Mouse (Mus musculus): ENCODE data around the gene Muc13. TPM values are rescaled to one million over a fixed set of nuclear protein-coding genes. Genes with fewer than 3 reads are reported as not detected.

The Muc13 gene
- polyA plus RNA-seq, 1 experiment, result 2.6 TPM

DNA sequence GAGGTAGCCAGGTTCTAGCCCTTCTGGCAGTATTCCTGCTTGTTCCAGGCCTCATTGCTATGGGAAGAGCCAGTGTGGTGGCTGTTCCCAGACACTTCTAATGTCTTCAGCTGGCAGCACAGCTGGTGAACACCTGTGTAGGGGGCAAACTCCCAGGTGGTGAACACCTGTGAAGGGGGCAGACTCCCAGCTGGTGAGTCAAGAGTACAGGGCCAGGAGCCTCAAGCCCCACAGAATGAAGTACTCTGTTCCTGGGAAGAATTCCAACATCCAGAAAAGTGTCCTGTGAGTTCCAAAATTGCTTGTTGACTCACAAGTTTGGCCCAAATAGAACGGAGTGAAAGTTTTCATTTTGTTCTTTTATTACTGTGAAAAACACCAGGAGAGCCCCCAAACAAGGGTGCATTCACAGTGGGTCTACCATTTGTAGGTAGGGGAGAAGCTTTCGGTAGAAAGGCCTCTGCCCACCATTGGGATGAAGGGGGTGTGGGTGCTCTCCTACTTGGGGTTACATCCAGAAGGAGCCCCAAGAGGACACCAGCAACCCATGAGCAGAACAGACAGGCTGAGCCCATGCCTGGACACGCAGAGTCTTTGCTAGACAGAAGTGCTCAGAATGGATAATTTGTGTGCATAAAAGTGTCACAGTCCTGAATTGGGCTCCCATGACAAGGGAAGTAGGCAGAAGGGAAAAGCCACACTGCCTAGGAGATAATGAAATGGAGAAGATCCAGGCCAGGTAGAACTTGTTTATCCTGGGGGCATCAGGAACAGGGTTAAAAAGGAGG, 25.2 kb upstream of the Muc13 start:
- WGBS, result 90% methylated on average over 3 of the region's 3 CpGs
- H3K4me3 ChIP-seq (ENCODE audit: extremely low read depth, insufficient read depth, insufficient read length), result no peak overlapping the region
- no peaks in the 10 kb centered on the region for H3K27me3 ChIP-seq (ENCODE audit: control insufficient read depth, insufficient read depth, low read length)
- H3K36me3 ChIP-seq (ENCODE audit: control insufficient read depth, insufficient read depth, low read length), result peaks cover 6% of the 10 kb centered on the region
- no peak for DNase-seq (ENCODE audit: low read depth in 1 of 2, low spot score in 2 of 2)
- peaks cover 13% of the 10 kb centered on the region; the same call in 1 of the 2 replicates for H3K4me1 ChIP-seq (ENCODE audit: control insufficient read depth, insufficient read depth, insufficient read length)
- TF ChIP-seq POLR2A (IDR thresholded peaks at IDR 0.05; ENCODE audit: low read depth, low read length) (no peak), CTCF (IDR thresholded peaks at IDR 0.05; ENCODE audit: extremely low read depth, insufficient read depth, insufficient read length, insufficient replicate concordance) (no peak)
- H3K27ac ChIP-seq (ENCODE audit: insufficient read depth, low read length), result no peak overlapping the region

DNA sequence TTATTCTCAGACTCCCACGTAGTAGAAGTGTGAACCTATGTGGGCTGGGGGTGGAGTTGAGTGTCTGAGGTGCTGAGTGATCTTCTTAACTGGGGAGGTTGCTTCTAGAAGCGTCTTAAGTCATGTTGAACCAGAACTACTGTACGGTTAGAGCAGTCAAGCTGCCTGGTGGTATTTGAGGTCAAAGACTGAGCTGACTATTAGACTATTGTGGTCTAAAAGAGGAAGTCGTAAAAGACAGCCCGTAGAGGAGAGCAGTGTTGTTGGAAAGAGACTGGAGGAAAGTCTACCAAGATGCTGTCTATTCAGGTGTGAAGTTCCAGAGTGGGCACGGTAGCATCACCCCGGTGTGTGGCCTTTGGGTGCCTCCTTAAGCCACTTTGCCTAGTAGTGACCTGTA, 24.0 kb upstream of the Muc13 start:
- Histone ChIP-seq H3K4me1 (ENCODE audit: control insufficient read depth, insufficient read depth, insufficient read length) (peaks cover 13% of the 10 kb centered on the region; the same call in 1 of the 2 replicates), H3K27me3 (ENCODE audit: control insufficient read depth, insufficient read depth, low read length) (no peaks in the 10 kb centered on the region), H3K4me3 (ENCODE audit: extremely low read depth, insufficient read depth, insufficient read length) (no peak overlapping the region), H3K36me3 (ENCODE audit: control insufficient read depth, insufficient read depth, low read length) (peaks cover 4% of the 10 kb centered on the region), H3K27ac (ENCODE audit: insufficient read depth, low read length) (peak overlapping the region; percentile 48; the same call in 1 of the 2 replicates)
- no peak for TF ChIP-seq CTCF (IDR thresholded peaks at IDR 0.05; ENCODE audit: extremely low read depth, insufficient read depth, insufficient read length, insufficient replicate concordance)
- TF ChIP-seq POLR2A (IDR thresholded peaks at IDR 0.05; ENCODE audit: low read depth, low read length), result no peak
- WGBS, result 6% methylated on average over 7 of the region's 7 CpGs
- peak; percentile 16 to 64 for DNase-seq (ENCODE audit: low read depth in 1 of 2, low spot score in 2 of 2)

DNA sequence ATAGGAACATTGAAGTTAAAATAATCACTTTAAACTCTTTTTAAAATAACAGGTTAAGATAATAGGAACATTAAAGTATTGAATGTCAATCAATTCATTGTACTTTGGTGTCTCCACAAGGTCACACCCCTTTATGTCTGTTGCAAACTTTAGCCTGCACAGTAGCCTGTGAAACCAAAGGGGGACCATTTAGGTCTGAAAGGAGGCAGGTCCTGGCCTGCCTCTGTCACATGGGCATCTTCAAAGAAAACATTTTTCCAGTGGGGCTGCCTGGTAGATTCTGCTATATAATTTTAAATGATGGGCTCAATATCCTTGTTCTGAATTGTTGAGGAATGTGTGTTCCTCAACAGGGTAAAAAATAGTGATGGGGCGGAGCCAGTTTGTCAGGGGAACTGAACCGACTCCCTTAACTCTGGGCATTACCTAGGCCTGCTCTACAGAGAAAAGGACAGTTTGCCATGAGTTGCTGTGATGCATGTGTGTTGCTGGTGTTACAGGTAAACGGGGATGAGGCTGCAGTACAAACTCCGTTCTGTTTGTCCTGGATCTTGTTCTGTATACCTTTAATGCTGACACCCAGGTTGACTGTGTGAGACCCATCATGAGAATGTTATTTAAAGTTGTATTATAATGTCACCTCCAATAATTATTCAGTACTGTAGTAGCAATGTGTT, 22.9 kb upstream of the Muc13 start:
- peaks cover 4% of the 10 kb centered on the region for H3K36me3 ChIP-seq (ENCODE audit: control insufficient read depth, insufficient read depth, low read length)
- H3K27me3 ChIP-seq (ENCODE audit: control insufficient read depth, insufficient read depth, low read length), result no peaks in the 10 kb centered on the region
- no peak for DNase-seq (ENCODE audit: low read depth in 1 of 2, low spot score in 2 of 2)
- H3K27ac ChIP-seq (ENCODE audit: insufficient read depth, low read length), result no peak overlapping the region
- TF ChIP-seq CTCF (IDR thresholded peaks at IDR 0.05; ENCODE audit: extremely low read depth, insufficient read depth, insufficient read length, insufficient replicate concordance), result no peak
- no peak for TF ChIP-seq POLR2A (IDR thresholded peaks at IDR 0.05; ENCODE audit: low read depth, low read length)
- H3K4me1 ChIP-seq (ENCODE audit: control insufficient read depth, insufficient read depth, insufficient read length), result peaks cover 13% of the 10 kb centered on the region; the same call in 1 of the 2 replicates
- 91% methylated on average over 4 of the region's 4 CpGs for WGBS
- no peak overlapping the region for H3K4me3 ChIP-seq (ENCODE audit: extremely low read depth, insufficient read depth, insufficient read length)

DNA sequence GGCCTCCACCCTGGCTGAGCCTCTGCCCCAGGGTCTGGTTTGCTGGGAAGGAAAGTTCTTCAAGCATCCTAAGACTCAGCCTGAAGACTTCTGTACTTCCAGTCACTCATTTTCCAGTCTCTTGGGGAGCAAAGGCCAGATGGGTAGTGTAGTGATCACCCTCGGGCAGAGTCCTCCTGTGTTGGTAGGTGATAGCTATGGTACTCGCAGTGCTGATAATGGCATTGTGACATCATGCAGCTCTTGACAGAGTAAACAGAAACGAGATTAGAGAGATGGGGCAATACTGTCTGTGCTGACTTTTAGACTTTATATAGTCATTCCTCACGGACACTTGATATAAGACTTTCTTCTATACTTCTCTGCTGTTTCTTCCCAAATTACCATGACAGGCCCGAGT, 21.0 kb upstream of the Muc13 start:
- H3K36me3 ChIP-seq (ENCODE audit: control insufficient read depth, insufficient read depth, low read length), result no peaks in the 10 kb centered on the region
- TF ChIP-seq CTCF (IDR thresholded peaks at IDR 0.05; ENCODE audit: extremely low read depth, insufficient read depth, insufficient read length, insufficient replicate concordance), result no peak
- no peak for TF ChIP-seq POLR2A (IDR thresholded peaks at IDR 0.05; ENCODE audit: low read depth, low read length)
- H3K4me3 ChIP-seq (ENCODE audit: extremely low read depth, insufficient read depth, insufficient read length), result no peak overlapping the region
- no peak for DNase-seq (ENCODE audit: low read depth in 1 of 2, low spot score in 2 of 2)
- H3K27me3 ChIP-seq (ENCODE audit: control insufficient read depth, insufficient read depth, low read length), result no peaks in the 10 kb centered on the region
- peaks cover 13% of the 10 kb centered on the region; the same call in 1 of the 2 replicates for H3K4me1 ChIP-seq (ENCODE audit: control insufficient read depth, insufficient read depth, insufficient read length)
- WGBS, result 81% methylated on average over 5 of the region's 5 CpGs
- H3K27ac ChIP-seq (ENCODE audit: insufficient read depth, low read length), result no peak overlapping the region

DNA sequence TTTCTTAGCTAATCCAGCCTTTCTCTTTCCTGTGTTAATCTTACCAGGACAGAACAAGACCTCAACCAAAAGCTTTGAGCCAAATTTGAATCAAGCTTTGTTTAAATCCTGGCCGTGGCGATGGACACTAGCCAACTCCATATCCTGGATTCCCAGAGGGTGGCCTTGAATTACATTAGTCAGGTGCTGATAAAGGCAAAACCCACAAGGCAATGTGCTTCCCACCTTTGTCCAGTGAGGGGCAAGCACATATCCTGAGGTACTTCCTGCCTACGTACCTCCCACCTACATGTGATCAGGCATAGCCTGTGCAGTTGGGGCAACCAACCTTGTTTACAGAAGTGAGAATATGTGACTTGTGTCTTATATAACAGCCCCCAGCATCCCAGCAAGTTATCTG, 18.9 kb upstream of the Muc13 start:
- Histone ChIP-seq H3K4me1 (ENCODE audit: control insufficient read depth, insufficient read depth, insufficient read length) (peaks cover 2% of the 10 kb centered on the region; the same call in 1 of the 2 replicates), H3K27me3 (ENCODE audit: control insufficient read depth, insufficient read depth, low read length) (no peaks in the 10 kb centered on the region), H3K4me3 (ENCODE audit: extremely low read depth, insufficient read depth, insufficient read length) (no peak overlapping the region), H3K36me3 (ENCODE audit: control insufficient read depth, insufficient read depth, low read length) (no peaks in the 10 kb centered on the region), H3K27ac (ENCODE audit: insufficient read depth, low read length) (no peak overlapping the region)
- TF ChIP-seq POLR2A (IDR thresholded peaks at IDR 0.05; ENCODE audit: low read depth, low read length) (no peak), CTCF (IDR thresholded peaks at IDR 0.05; ENCODE audit: extremely low read depth, insufficient read depth, insufficient read length, insufficient replicate concordance) (no peak)
- no peak for DNase-seq (ENCODE audit: low read depth in 1 of 2, low spot score in 2 of 2)
- 80% methylated on average over 3 of the region's 3 CpGs for WGBS

DNA sequence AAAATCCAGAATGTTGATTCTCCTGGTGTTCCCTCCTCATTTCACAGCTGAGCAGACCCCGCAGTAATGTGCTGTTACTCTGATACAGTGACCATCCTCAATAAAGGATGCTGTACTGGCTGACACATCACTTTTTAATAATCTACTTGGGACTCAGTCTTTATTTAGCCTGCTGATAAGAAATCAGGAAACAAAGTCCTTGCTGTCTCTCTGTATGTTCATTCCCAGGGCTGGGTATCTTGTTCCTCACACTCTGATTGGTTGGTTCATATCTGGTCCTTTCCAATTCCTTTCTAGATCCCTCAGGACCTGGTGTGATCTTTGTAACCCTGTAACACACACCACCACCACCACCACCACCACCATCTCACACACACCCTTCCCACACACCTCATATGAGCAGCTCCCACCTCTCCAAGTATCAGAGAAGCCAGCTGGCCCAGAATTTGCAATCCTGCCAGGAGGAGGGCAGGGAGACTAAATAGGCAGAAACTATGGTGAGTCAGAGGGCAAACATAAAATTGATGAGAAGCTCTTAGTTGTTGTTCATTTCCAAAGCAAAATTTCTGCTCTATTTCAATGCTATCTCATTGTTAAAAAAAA, 18.0 kb upstream of the Muc13 start:
- Histone ChIP-seq H3K4me3 (ENCODE audit: extremely low read depth, insufficient read depth, insufficient read length) (no peak overlapping the region), H3K27ac (ENCODE audit: insufficient read depth, low read length) (no peak overlapping the region), H3K36me3 (ENCODE audit: control insufficient read depth, insufficient read depth, low read length) (no peaks in the 10 kb centered on the region), H3K27me3 (ENCODE audit: control insufficient read depth, insufficient read depth, low read length) (no peaks in the 10 kb centered on the region), H3K4me1 (ENCODE audit: control insufficient read depth, insufficient read depth, insufficient read length) (no peaks in the 10 kb centered on the region; the same call in 1 of the 2 replicates)
- no peak for TF ChIP-seq POLR2A (IDR thresholded peaks at IDR 0.05; ENCODE audit: low read depth, low read length)
- 84% methylated on average over 1 of the region's 1 CpGs for WGBS
- DNase-seq (ENCODE audit: low read depth in 1 of 2, low spot score in 2 of 2), result no peak

All from spleen, adult 2 months (tissue).